ENCODE assay signal across 15 mouse cellular contexts in genomic region chr2:28034011-28034710, GRCm38 (mm10). TPM values are rescaled to one million over a fixed set of nuclear protein-coding genes. Genes with fewer than 3 reads are reported as not detected.
DNase-seq lines count a peak whose midpoint lies in the region; ATAC-seq lines count a peak whose summit lies in the region.
"Had no signal": no experiment of that assay in that cellular context is flagged by ENCODE, and none has a peak within 500 bp of the region (broad histone marks: within the 10 kb centered on the region; RNA-seq: fewer than 3 reads in every experiment).

No protein-coding gene starts in this region.

- WGBS in liver, embryonic 12.5 days (ENCODE audit: insufficient replicate concordance), result 85% methylated on average over 13 of the region's 13 CpGs

- peaks cover 39% of the 10 kb centered on the region for H3K4me1 ChIP-seq in liver, embryonic 12.5 days
- H3K4me1 ChIP-seq: midbrain, embryonic 12.5 days had no signal

- ATAC-seq in liver, embryonic 12.5 days, result no peak
- no peak for ATAC-seq in megakaryocyte, adult 5-6 weeks (ENCODE audit: poor library complexity, severe bottlenecking)

- H3K27me3 ChIP-seq in liver, embryonic 12.5 days (replicated peaks), result no peaks in the 10 kb centered on the region
- H3K27me3 ChIP-seq: lung, embryonic 15.5 days; midbrain, embryonic 12.5 days had no signal

- H3K9ac ChIP-seq in liver, embryonic 12.5 days, result no peak overlapping the region; the same call in 1 of the 2 replicates
- H3K9ac ChIP-seq: lung, embryonic 15.5 days; midbrain, embryonic 12.5 days had no signal

- DNase-seq in liver, result no peak
- peak; percentile 16 to 17 for DNase-seq in adrenal gland, adult 18-20 months (ENCODE audit: low spot score in 2 of 2)
- DNase-seq in adrenal gland, postnatal 36 days, result peak; percentile 50 to 61
- DNase-seq in mesoderm, embryonic 11.5 days (ENCODE audit: low read depth, low spot score), result peak; percentile 47
- no peak for DNase-seq in kidney, postnatal 36 days
- DNase-seq: heart, postnatal 14 days; kidney, adult 2 months had no signal

- H3K36me3 ChIP-seq in liver, embryonic 12.5 days, result peaks cover 39% of the 10 kb centered on the region

- no peaks in the 10 kb centered on the region for H3K9me3 ChIP-seq in liver, embryonic 12.5 days (replicated peaks)
- H3K9me3 ChIP-seq: lung, embryonic 15.5 days; midbrain, embryonic 12.5 days had no signal

- H3K4me2 ChIP-seq in liver, embryonic 12.5 days, result no peak overlapping the region
- H3K4me2 ChIP-seq: lung, embryonic 15.5 days; midbrain, embryonic 12.5 days had no signal

- H3K4me3 ChIP-seq in liver, embryonic 12.5 days, result no peak overlapping the region
- H3K4me3 ChIP-seq: lung, embryonic 15.5 days; midbrain, embryonic 12.5 days had no signal

- peak overlapping the region; percentile 71; the same call in 1 of the 2 replicates for H3K27ac ChIP-seq in liver, embryonic 12.5 days
- H3K27ac ChIP-seq: lung, embryonic 15.5 days; midbrain, embryonic 12.5 days had no signal

RNA-seq across cellular contexts. Expression of gene Fcnb, which starts 50.5 kb away (rescaled TPM):
- 6.0 and 8.5 TPM in 2 replicates for polyA plus RNA-seq in liver, embryonic 12.5 days (2016; fragmentation: Nextera tagmentation; extraction: Ambion mirVana)
- total RNA-seq in adrenal gland, adult 18-20 months (2021), result not detected
- not detected for total RNA-seq in adrenal gland, postnatal 36 days (2021)
- total RNA-seq in megakaryocyte, adult 5-6 weeks (2015), result 121 and 124 TPM in 2 replicates
- 79.0 and 92.1 TPM in 2 replicates for total RNA-seq in megakaryocyte, adult 5-6 weeks (2017)
- total RNA-seq: gastrocnemius, postnatal 4 days; heart, postnatal 14 days; layer of hippocampus, adult 18-20 months; left cerebral cortex, postnatal 36 days had no signal
- polyA plus RNA-seq: kidney, adult 2 months; midbrain, embryonic 12.5 days; small intestine, adult 2 months had no signal

Comparison
In these comparisons a context has a peak if more than half of its experiments do, and no peak if none do; other contexts are left out.
1. DNase-seq: peak in adrenal gland, adult 18-20 months (2 of 2), adrenal gland, postnatal 36 days (2 of 2) and mesoderm, embryonic 11.5 days (single experiment); none in liver (single experiment) and kidney, postnatal 36 days (0 of 2).
2. RNA of gene Fcnb, which starts 50.5 kb away (total RNA-seq): 79.0 to 124 TPM in megakaryocyte, adult 5-6 weeks; not detected in adrenal gland, adult 18-20 months and not detected in adrenal gland, postnatal 36 days; every median in the first group is over 10 times any median in the second.